Mouse (Mus musculus): Measurements from ENCODE around the gene Eno1.

DNA sequence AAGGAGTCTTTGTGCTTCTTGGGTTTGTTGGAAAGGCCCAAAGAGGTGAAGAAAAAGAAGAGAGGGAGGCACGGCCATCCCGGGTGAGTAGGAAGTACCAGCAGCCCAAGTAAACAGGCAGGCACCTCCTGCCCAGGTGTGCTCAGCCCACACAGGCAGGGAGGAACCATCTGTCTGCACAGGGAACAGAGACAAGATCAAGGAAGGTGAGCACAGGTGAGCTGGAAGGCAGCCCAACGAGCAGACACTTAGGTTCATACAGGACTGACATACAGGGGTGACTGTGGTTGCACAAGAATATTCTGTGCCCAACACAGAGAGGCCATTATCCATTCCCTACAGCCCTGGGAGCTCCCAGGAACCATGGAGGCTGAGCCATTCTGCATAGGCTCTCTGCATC lies 31.6 kb upstream of the Eno1 start:
- TF ChIP-seq CTCF (IDR thresholded peaks at IDR 0.05; ENCODE audit: borderline replicate concordance, extremely low read depth, insufficient read depth, insufficient read length) (no peak), POLR2A (IDR thresholded peaks at IDR 0.05; ENCODE audit: borderline replicate concordance, extremely low read depth, insufficient read depth, insufficient read length, poor library complexity, severe bottlenecking) (no peak)
